Mouse (Mus musculus) myocyte (in vitro differentiated cells): ENCODE measurements around the gene Cd53. TPM values are rescaled to one million over a fixed set of nuclear protein-coding genes. Genes with fewer than 3 reads are reported as not detected.

ENCODE experiments used
- H3K27me3 ChIP-seq: one replicate; pipeline ENCODE4 v1.6.1; 2011; ENCODE audit not compliant: control insufficient read depth, insufficient read depth, insufficient read length
- H3K36me3 ChIP-seq: one replicate; pipeline ENCODE4 v1.6.1; 2011; ENCODE audit not compliant: control insufficient read depth, insufficient read depth
- H3K4me2 ChIP-seq: one replicate; pipeline ENCODE4 v1.6.1; 2011; ENCODE audit warnings: low read depth, control low read depth
- H3K4me3 ChIP-seq: one replicate; pipeline ENCODE4 v1.5.1; 2011; ENCODE audit warnings: mild to moderate bottlenecking, control low read depth, moderate library complexity
- H3K79me2 ChIP-seq: one replicate; pipeline ENCODE4 v1.6.1; 2011; ENCODE audit not compliant: control insufficient read depth, insufficient read depth
- H3ac ChIP-seq: one replicate; pipeline ENCODE4 v1.6.1; 2011; ENCODE audit not compliant: control insufficient read depth, insufficient read length
- CEBPB ChIP-seq: IDR thresholded peaks from 2 replicates; pipeline ENCODE4 v1.6.1; 2011; ENCODE audit warnings: mild to moderate bottlenecking, moderate library complexity; ENCODE audit not compliant: poor library complexity, insufficient read depth, severe bottlenecking
- E2F4 ChIP-seq: IDR thresholded peaks from one replicate; pipeline ENCODE4 v1.6.1; 2011; ENCODE audit warnings: mild to moderate bottlenecking, control low read depth, moderate library complexity; ENCODE audit not compliant: insufficient read depth
- MAX ChIP-seq: IDR thresholded peaks from one replicate; pipeline ENCODE4 v1.6.1; 2011; ENCODE audit warnings: low read depth, mild to moderate bottlenecking, control low read depth
- MYOD1 ChIP-seq, 3 experiments: IDR thresholded peaks; one replicate each; pipeline ENCODE4 v1.6.1; 2011; ENCODE audit warnings: control low read depth in 2 of 3, low read depth in 2 of 3, mild to moderate bottlenecking in 2 of 3, moderate library complexity in 1 of 3; ENCODE audit not compliant: insufficient read length in 2 of 3, control insufficient read depth in 1 of 3
- MYOG ChIP-seq, 3 experiments: IDR thresholded peaks; one replicate each; pipeline ENCODE4 v1.6.1; 2011; ENCODE audit warnings: control low read depth in 2 of 3, low read depth in 2 of 3, mild to moderate bottlenecking in 2 of 3; ENCODE audit not compliant: insufficient read length in 2 of 3, control insufficient read depth in 1 of 3, insufficient read depth in 1 of 3
- POLR2A ChIP-seq: IDR thresholded peaks from one replicate; pipeline ENCODE4 v1.6.1; 2011; ENCODE audit warnings: low read depth, mild to moderate bottlenecking, control low read depth, moderate library complexity; ENCODE audit not compliant: insufficient read length
- POLR2AphosphoS2 ChIP-seq: IDR thresholded peaks from one replicate; pipeline ENCODE4 v1.6.1; 2011; ENCODE audit warnings: low read depth, control low read depth; ENCODE audit not compliant: insufficient read length
- REST ChIP-seq: IDR thresholded peaks from one replicate; pipeline ENCODE4 v1.6.1; 2011; ENCODE audit warnings: mild to moderate bottlenecking, control low read depth, moderate library complexity; ENCODE audit not compliant: insufficient read depth, insufficient read length
- SRF ChIP-seq: IDR thresholded peaks from one replicate; pipeline ENCODE4 v1.6.1; 2011; ENCODE audit warnings: low read depth; ENCODE audit not compliant: control insufficient read depth, insufficient read length
- TCF12 ChIP-seq: IDR thresholded peaks from one replicate; pipeline ENCODE4 v1.6.1; 2011; ENCODE audit warnings: mild to moderate bottlenecking, control low read depth; ENCODE audit not compliant: poor library complexity, insufficient read depth, severe bottlenecking
- TCF3 ChIP-seq: IDR thresholded peaks from one replicate; pipeline ENCODE4 v1.6.1; 2011; ENCODE audit warnings: low read depth, control low read depth; ENCODE audit not compliant: insufficient read length
- USF1 ChIP-seq: IDR thresholded peaks from one replicate; pipeline ENCODE4 v1.6.1; 2011; ENCODE audit warnings: low read depth, mild to moderate bottlenecking, control low read depth, moderate library complexity
- polyA plus RNA-seq: library from polyadenylated mRNA; unstranded; fragments of >200 nt; fragmentation: generic; extraction: Trizol; gene quantifications from one replicate; pipeline ENCODE4 v1.2.1, GENCODE M21; 2012; ENCODE audit warnings: missing spikeins

Cd53 gene
- polyA plus RNA-seq, 1 experiment, result 3.4 TPM

GRCm38 (mm10) chr3:106771834-106772233 is 18.1 kb downstream of the Cd53 start:
- no peak overlapping the region for H3K4me3 ChIP-seq

GRCm38 (mm10) chr3:106755898-106756297 is 34.1 kb downstream of the Cd53 start:
- TF ChIP-seq CEBPB, result no peak
- TF ChIP-seq POLR2A, result no peak
- no peak for TF ChIP-seq TCF3
- no peak for TF ChIP-seq POLR2AphosphoS2
- no peak for TF ChIP-seq SRF
- no peak for TF ChIP-seq MAX
- no peak for TF ChIP-seq TCF12
- no peaks in the 10 kb centered on the region for H3K27me3 ChIP-seq
- no peaks in the 10 kb centered on the region for H3K79me2 ChIP-seq
- no peak overlapping the region for H3K4me2 ChIP-seq
- H3K36me3 ChIP-seq, result no peaks in the 10 kb centered on the region
- H3K4me3 ChIP-seq, result no peak overlapping the region
- no peak overlapping the region for H3ac ChIP-seq

More at GRCm38 (mm10) chr3:106771834-106772233, 18.1 kb downstream of the Cd53 start:
- no peaks in the 10 kb centered on the region for H3K36me3 ChIP-seq
- H3K4me2 ChIP-seq, result no peak overlapping the region
- no peak for TF ChIP-seq TCF3
- TF ChIP-seq MYOG (IDR thresholded peaks at IDR 0.05; ENCODE audit: control insufficient read depth in 1 of 3, insufficient read depth in 1 of 3, insufficient read length in 2 of 3, low read depth in 2 of 3), result no peak
- no peak for TF ChIP-seq POLR2AphosphoS2
- no peak for TF ChIP-seq CEBPB
- no peak for TF ChIP-seq MAX
- no peak for TF ChIP-seq E2F4
- TF ChIP-seq POLR2A, result no peak
- no peak for TF ChIP-seq SRF
- TF ChIP-seq MYOD1 (IDR thresholded peaks at IDR 0.05; ENCODE audit: control insufficient read depth in 1 of 3, insufficient read length in 2 of 3, low read depth in 2 of 3), result no peak
- TF ChIP-seq REST, result no peak
- TF ChIP-seq TCF12, result no peak
- no peak for TF ChIP-seq USF1
- no peaks in the 10 kb centered on the region for H3K79me2 ChIP-seq
- no peak overlapping the region for H3ac ChIP-seq
- no peaks in the 10 kb centered on the region for H3K27me3 ChIP-seq

- peak overlapping the region; percentile 85 for H3K4me3 ChIP-seq
- peaks cover 44% of the 10 kb centered on the region for H3K79me2 ChIP-seq
- no peaks in the 10 kb centered on the region for H3K36me3 ChIP-seq
- H3K27me3 ChIP-seq, result no peaks in the 10 kb centered on the region
- TF ChIP-seq SRF (no peak), MYOD1 (IDR thresholded peaks at IDR 0.05; ENCODE audit: control insufficient read depth in 1 of 3, insufficient read length in 2 of 3, low read depth in 2 of 3) (peak in 2 of 3 experiments; percentile 69 to 71), E2F4 (no peak), USF1 (peak; percentile 63), CEBPB (no peak), REST (no peak), MAX (no peak), POLR2A (peak; percentile 77), POLR2AphosphoS2 (peak; percentile 71), MYOG (IDR thresholded peaks at IDR 0.05; ENCODE audit: control insufficient read depth in 1 of 3, insufficient read depth in 1 of 3, insufficient read length in 2 of 3, low read depth in 2 of 3) (peak in 2 of 3 experiments; percentile 70 to 80)
- peak overlapping the region; percentile 64 for H3ac ChIP-seq
- peak overlapping the region; percentile 82 for H3K4me2 ChIP-seq
Observed at GRCm38 (mm10) chr3:106722028-106722945, 67.7 kb downstream of the Cd53 start.

GRCm38 (mm10) chr3:106721397-106722027 is 68.4 kb downstream of the Cd53 start:
- peak overlapping the region; percentile 85 for H3K4me3 ChIP-seq
- TF ChIP-seq REST (no peak), POLR2A (peak; percentile 58), POLR2AphosphoS2 (peak; percentile 73), CEBPB (peak; percentile 28; the same call in 1 of the 2 replicates)
- no peaks in the 10 kb centered on the region for H3K36me3 ChIP-seq
- no peaks in the 10 kb centered on the region for H3K27me3 ChIP-seq
- peak overlapping the region; percentile 82 for H3K4me2 ChIP-seq
- peaks cover 36% of the 10 kb centered on the region for H3K79me2 ChIP-seq
- H3ac ChIP-seq, result peak overlapping the region; percentile 64

Other genes starting within 250 kb of the Cd53 start
- 47.3 TPM for gene Dram2, start 242.4 kb downstream of the Cd53 start, polyA plus RNA-seq
- 18.9 TPM for gene Cept1, start 242.3 kb downstream of the Cd53 start, polyA plus RNA-seq
- 9.7 TPM for gene Lrif1, start 105.2 kb downstream of the Cd53 start, polyA plus RNA-seq
- not detected for gene Olfr266, start 36.1 kb upstream of the Cd53 start, polyA plus RNA-seq
- gene Kcna3, start 246.0 kb upstream of the Cd53 start, polyA plus RNA-seq, result 0.07 TPM